Mouse (Mus musculus) heart, postnatal 4 days (tissue): ENCODE measurements at regions not wholly inside any gene's neighbourhood (a gene's known extent, or its start where the extent isn't known, plus 50 kb on each side); places are given as distances from the start of the nearest gene placed in this dataset.

ENCODE experiments used
- DNase-seq: peaks from one replicate; pipeline ENCODE4 v3.0.0; 2021

DNA sequence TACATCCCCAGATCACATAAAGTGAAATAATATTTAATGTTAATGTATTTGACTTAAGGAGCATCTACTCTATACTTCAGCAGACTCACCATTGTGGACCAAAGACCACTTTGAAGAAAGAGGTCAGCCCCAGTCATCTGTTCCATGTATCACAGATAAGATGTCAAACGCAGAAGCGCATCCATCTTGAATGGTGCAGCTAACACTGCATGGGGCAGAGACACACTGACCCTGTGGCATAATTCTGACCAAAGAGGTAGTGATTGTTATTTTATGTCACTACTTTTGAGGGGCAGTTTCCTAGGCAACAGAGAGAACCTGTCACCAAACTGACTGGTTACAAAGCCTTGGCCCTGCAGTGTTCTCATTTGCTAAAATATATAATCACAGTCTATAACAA is 97.8 kb upstream of the Tmtc1 start:
- DNase-seq: no peak

DNA sequence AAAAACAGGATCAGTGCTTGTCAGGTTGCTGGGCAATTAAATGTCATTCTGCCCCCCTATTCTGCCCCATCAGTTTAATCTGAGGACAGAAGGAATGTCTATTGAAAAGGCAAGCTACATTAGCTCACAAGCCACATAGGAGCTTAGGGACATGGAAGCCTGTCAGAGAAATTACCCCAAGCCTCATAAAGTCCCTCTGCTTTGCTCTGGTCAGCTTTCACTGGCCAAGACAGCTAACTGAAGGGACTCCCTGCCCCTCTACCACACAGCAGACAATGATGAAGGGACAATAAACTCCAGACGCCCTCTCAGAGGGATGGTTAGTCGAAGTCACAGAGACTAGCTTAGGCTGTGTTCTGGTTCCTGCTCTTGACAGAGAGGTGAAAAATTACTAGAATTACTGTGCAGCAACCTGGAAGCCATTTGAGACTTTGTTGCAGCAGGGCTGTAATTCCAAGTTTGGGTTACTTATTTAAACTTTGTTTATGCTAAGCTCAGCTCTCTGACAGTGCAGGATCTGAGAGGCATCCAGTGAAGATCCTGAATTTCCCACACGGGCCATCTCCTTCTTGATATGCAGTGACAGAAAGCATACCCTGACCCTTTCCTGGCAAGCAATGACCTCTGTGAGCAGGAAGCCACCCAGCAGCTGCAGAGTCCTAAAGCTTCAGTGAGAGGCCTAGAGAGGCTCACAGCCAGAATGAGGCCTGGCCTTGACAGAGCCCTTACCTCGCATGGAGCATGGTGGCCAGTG is 95.2 kb upstream of the Tmtc1 start:
- DNase-seq: no peak

DNA sequence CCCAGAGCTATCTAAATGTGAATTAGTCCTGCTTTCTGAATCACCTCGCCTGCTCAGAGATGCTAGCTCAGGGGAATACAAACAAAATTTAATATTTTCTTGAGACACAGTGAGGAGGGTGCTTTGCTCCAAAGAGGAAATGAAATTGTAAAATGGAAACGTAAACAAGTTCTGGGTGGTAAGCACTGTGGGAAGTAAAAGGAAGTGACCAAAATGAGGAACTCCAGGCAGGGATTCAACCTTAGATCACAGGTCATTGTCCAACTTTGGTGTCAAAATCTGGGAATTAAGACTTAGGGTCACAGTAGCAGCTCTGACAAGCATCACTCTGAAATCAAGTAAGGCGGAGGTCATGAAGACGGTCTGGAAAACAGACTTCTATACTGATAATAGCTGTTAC is 90.2 kb upstream of the Tmtc1 start:
- DNase-seq: no peak

DNA sequence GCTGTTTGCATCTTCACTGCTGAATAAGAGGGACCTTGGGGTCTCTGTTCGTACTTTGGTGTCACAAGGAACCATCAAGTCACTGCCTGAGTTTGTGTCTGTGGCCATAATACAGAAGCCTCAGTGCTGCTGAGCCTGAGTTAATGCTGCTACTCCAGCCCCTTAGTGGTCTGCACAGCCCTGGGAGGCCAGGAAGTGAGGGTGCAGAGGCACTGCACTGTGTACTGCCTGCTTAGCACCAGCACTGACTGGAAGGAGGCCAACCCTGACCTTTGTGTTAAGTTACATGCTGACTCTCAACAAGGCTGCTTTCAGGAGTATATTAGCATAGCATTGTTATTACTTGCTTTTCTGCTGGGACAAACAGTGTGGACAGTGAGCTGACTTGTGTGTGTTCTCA is 86.9 kb upstream of the Tmtc1 start:
- no peak for DNase-seq

DNA sequence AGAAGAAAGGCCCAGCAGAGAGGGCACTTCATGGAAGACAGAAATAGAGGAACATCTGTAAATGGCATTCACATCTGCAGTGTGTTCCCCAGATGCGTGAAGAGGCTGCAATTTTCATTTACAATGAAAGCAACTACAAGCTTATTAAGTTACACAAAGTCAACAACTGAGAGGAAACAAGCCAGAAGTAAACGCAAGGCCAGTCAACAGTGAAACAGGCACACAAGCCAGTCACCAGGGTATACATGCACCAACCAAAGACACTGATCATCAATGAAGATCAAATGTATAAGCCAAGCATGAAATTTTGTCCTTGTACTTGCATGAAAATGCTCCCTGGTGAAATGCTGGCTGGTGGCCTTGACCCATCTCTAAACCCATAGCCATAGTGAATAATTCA is 84.4 kb upstream of the Tmtc1 start:
- DNase-seq: no peak

DNA sequence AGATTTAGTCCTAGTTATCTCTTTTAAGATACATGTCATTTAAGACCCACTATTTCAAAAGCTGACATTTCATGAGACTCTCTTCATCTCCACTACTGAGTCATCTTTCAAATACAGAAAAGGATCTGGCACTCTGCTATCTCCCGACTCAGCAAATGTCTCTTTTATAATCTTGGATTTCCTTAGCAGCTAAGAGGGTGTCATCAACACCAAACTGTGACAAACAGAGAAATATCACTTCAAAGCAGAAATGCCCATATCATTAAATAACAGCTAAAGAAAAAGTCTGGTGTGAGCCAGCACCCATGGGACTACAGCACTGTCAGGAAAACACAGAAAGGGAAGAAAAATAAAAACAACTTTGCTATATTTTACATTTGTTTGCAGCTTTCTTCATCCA is 78.7 kb upstream of the Tmtc1 start:
- no peak for DNase-seq

DNA sequence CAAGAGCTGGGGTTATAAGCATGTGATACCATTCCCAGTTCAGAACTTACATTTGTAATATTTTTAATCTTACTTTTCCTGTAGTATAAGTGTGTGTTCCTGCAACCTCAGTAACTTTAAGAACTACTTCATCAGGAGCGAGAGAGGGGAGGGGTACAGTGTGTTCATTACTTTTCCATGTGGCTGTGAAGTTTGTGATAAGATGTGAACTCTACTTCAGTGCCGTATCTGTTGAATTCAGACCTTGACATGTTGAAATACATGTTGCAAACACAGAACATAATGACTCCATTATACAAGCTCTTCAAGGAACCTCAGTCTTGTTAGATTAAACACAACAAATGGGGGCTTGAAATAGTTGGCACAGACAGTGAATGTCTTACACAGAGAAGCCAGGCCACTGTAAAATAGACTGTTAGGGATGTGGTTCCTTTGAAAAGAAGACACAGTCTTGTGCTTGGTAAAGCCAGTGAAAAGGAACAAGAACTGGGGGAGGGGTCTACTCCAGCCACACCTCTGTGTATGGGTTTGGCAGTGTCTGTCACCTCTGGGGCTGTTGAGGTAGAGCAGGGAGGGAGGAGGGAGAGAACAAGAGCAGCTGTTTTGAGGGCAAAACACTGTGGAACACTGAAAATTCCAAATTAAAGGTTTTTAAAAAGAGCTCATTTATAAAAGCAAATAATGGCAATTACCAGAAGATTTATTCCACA is 73.5 kb upstream of the Tmtc1 start:
- DNase-seq: no peak

DNA sequence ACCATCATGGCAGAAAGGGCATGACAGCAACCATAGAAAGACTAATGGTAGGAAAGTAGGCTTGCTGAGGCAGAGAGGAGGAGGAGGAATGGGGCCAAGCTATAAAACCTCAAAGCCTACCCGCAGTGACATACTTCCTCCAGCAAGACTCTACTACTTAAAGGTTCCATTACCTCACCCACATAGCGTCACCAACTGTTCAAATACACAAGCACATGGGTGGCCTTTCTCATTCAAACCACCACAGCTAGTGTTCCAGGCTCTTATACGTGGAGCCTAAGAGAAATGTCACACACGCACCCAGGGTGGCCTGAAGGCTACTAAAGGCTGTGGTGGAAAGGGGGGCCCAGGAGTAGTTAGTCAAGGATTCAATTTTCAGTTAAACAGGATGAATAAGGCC is 72.5 kb upstream of the Tmtc1 start:
- no peak for DNase-seq

DNA sequence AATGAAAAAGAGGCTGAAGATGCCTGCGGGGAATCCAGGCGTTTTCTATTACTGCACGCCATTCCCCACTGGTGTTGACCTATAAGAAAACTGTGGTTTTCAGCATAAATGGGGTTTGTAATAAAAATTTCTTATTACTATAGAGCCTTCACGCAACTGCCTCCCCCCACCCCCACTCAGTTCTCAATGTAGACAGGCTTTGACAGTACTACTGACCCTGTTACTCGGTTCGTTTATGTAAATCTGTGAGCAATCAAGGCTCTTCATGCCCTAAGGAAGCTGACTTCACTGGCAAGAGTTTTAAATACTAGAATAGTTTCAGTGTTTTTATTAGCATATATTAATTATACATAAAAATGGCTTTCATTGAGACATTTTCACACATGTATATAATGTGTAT is 70.9 kb upstream of the Tmtc1 start:
- DNase-seq: no peak

DNA sequence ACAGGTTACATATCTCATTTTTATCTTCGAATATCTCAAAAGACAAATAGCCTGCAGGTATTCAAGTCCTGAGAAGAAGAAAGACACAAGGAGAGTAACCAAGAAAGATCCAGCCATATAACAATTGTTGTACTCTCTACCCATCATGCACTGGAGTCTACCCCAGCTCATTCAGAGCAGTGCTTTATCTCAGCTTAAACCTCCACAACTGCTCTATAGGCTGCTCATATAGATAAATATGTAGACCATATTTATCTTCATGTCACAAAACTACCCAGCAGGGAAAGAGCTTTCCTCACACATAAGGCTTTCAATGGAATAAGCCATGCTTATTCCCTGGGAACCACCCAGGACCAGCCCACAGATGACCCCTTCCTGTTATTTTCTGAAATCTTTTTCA is 70.5 kb upstream of the Tmtc1 start:
- no peak for DNase-seq

DNA sequence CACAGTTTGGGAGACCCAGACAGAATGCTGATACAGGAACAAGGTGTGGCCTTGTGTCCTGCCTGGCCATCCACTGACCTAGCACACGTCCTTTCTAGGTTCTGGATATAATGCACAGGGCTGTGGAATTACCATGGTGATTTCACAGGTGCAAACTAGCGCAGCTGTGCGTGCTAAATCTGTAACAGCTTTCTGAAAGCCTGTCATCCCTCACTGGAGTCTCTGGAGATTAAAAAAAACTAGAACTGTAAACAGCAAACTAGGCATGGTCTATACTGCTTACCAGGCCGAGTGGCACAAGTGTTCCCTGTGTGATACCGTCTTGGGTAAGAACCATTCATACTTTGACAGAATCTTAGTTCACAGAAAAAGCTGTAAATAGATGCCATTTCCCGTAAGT is 69.9 kb upstream of the Tmtc1 start:
- no peak for DNase-seq

DNA sequence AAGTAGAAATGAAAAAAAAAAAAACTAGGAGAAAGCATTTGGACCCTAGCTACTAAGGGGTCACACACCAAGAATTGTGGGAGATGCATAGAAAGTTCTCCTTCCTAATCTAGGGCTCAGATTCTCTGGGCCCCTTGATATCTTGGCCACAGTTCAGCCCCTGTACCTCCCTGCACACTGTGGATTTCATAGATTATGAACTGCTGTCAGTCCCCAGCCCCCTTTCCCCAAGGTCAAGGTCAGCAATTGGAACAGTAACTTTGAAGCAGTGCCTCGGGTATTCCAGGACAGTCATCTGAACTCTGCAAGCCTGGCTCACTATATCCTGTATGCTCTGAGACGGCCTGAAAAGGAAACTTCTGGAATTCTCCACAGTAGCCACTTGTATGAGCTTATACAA is 68.9 kb upstream of the Tmtc1 start:
- DNase-seq: no peak

DNA sequence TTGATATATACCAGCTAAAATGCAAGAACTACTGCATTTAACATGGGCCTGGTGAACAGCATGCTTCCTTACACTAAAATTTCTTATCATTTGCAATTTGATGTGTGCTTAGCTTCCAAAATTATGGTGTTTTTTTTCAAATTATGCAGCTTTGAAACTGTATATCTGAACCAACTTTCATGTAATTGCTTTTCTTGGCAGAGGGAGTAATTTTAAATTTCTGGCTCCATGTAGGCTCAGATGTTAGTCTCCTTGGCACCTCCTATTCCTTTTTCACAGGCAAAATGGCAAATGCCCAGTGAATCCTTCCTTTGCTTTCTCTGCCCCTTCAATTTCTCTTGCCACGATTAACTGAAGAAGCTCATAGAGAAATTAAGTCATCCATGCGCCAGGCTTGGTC is 61.1 kb upstream of the Tmtc1 start:
- no peak for DNase-seq

DNA sequence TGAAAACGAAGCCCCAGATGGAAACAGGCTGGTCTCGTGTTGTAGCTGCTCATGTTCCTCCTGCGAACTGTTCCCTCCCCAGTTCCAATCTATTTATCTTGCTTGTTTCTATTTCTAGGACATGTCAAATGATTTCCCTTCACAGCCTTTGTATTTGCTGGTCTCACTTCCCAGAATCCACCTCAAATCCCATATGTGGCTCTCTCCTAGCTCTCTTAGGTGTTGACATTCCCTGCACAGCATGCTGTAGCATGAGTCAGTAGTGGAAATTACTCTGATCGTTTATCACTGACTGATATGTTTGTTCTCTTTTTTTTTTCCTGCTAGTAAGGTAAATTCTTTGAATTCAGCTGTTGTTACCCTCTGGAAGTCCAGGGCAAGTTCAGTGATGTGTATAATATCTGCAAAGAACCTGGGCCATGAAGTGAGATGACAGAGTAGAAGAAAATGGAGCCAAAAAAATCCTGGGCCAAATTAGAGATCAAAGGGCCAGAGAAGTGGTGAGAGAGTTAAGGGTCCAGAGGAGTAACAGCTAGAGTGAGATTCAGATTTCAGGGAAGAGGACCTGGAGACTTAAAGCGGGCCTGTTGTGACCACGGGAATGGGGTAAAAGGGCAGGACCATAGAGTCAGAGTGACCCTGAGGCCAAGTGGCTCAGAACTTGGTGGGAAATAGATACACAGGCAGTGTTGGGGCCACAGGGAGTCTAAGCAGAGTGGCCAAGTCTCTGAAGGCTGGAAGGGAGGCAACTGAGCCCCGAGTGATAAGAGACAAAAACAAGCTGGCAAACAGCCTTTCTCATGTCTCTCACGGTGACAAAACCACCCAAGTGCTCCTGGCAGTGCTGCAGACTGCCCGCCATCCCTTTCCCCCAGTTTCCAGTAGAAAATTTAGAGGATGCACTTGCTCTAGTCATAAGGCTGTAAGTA is 56.3 kb upstream of the Tmtc1 start:
- no peak for DNase-seq
